Mouse (Mus musculus) megakaryocyte progenitor cell, adult 5-6 weeks (primary cell): ENCODE measurements around the gene Ipo9. TPM values are rescaled to one million over a fixed set of nuclear protein-coding genes. Genes with fewer than 3 reads are reported as not detected.
A peak's percentile ranks its signal among the peaks of the same experiment; 100 is the strongest.

Experiments
- ATAC-seq: replicated peaks from 2 replicates; pipeline ENCODE4 v1.8.0; 2016; ENCODE audit warnings: mild to moderate bottlenecking, moderate TSS enrichment, inconsistent platforms; ENCODE audit not compliant: poor library complexity
- total RNA-seq, 2 experiments: library from RNA; stranded (forward) in 1 of 2; stranded (reverse) in 1 of 2; fragments of 157-497, 149-512 nt in 1 of 2; fragments of 200-1000 nt in 1 of 2; gene quantifications; 2 replicates each; pipeline versions ENCODE4 v1.2.3 to v1.2.4; 2015 to 2017

Ipo9 gene
- 35.9 and 47.0 TPM in 2 replicates for total RNA-seq (2015)
- 33.8 and 39.9 TPM in 2 replicates for total RNA-seq (2017)

GRCm38 (mm10) chr1:135429901-135430668 lies at the start of gene Ipo9:
Gene Ipo9 (minus strand): TSS chr1:135430499.
- peak; percentile 96 for ATAC-seq

- no peak for ATAC-seq
Measured at GRCm38 (mm10) chr1:135475571-135475895, 45.2 kb upstream of the Ipo9 start.

- no peak for ATAC-seq
Measured at GRCm38 (mm10) chr1:135474861-135475570, 44.7 kb upstream of the Ipo9 start.

- no peak for ATAC-seq
Measured at GRCm38 (mm10) chr1:135472536-135472935, 42.2 kb upstream of the Ipo9 start.

- no peak for ATAC-seq
Measured at GRCm38 (mm10) chr1:135471742-135472141, 41.4 kb upstream of the Ipo9 start.

DNA sequence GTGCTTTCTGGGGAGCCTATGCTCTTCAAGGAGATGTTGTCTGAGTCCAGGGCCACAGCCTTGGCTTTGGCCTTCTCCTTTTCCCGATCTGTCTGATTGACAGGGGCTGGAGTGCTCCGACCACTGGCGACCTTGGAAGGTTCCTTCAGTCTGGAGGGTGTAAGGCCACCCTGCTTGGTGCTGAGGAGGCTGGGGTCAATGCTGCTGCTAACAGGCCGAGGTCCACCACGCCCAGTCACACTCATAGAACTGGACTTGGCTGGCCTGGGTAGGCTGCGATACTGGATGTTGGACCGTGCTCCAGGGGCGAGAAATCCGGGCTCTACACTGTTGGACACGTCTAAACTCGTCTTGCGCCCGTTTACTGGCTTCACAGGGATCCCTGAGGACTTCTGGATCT lies 40.2 kb upstream of the Ipo9 start:
- ATAC-seq: no peak

DNA sequence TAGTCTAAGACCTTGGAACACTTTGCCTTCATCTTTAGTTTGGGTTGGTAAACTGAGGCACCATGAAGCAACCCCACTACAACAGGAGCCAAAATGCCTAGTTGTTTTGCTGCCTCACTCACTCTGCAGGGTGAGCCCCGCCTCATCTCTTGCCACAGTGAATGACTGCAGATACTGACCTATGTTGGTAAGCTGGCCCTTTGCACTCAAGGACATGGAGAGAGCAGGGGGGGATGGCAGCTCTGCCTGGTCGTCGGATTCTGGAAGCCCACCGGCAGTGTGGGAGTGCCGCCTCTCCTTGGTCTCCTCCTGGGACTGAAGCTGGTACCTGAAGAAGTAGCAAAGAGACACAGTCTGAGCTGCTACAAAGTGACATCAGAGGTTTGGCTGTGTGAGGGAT lies 37.2 kb upstream of the Ipo9 start:
- no peak for ATAC-seq

- peak; percentile 31; the same call in 1 of the 2 replicates for ATAC-seq
Measured at GRCm38 (mm10) chr1:135466935-135467334, 36.6 kb upstream of the Ipo9 start.

- no peak for ATAC-seq
Measured at GRCm38 (mm10) chr1:135465734-135466133, 35.4 kb upstream of the Ipo9 start.

- no peak for ATAC-seq
Measured at GRCm38 (mm10) chr1:135462736-135463135, 32.4 kb upstream of the Ipo9 start.

GRCm38 (mm10) chr1:135462304-135462703 lies 32.0 kb upstream of the Ipo9 start:
- no peak for ATAC-seq

GRCm38 (mm10) chr1:135461097-135461730 lies 30.9 kb upstream of the Ipo9 start:
- peak; percentile 64 for ATAC-seq

- no peak for ATAC-seq
Measured at GRCm38 (mm10) chr1:135460521-135460920, 30.2 kb upstream of the Ipo9 start.

- ATAC-seq: no peak
Measured at GRCm38 (mm10) chr1:135457860-135458259, 27.6 kb upstream of the Ipo9 start.

GRCm38 (mm10) chr1:135452259-135452658 lies 22.0 kb upstream of the Ipo9 start:
- peak; percentile 95 for ATAC-seq

DNA sequence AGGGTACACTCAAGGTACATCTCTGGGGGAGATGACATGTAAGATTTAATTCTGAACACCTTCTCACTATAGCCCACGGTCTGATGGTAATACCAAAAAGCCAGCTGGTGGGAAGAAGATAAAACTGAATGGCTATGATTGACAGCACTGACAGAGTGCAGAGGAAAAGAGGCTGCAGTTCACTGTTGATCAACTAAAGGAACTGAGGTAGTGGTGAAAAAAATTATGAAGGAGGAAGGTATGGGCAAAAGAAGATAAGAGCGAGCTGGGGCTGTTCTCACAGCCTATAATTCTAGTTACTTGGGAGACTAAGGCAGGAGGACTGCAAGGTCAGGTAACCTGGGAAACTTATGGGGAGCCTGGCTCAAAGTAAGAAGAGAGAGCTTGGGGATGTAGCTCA lies 21.1 kb upstream of the Ipo9 start:
- no peak for ATAC-seq

- ATAC-seq: no peak
Measured at GRCm38 (mm10) chr1:135449876-135450275, 19.6 kb upstream of the Ipo9 start.

- ATAC-seq: no peak
Measured at GRCm38 (mm10) chr1:135448940-135449339, 18.6 kb upstream of the Ipo9 start.

DNA sequence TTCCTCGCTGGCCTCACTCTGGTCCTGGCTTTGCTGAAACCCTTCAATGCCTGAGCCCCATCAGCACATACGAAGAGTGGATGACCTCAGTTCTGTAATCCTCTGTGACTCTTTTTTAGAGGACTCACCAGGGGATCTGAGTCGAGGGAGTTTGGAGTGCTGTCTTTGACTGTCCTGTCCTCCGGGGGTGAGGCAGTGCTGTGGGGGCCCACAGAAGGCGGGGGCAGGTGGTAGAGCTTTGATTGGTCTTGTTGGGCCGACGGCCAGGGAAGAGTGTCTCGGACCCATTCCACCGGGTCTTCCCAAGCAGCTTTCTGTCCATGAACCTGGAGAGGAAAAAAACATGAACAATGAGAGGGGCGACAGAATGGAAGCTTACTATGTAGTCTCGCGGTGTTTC lies 13.2 kb upstream of the Ipo9 start:
- ATAC-seq: no peak

- ATAC-seq: no peak
Measured at GRCm38 (mm10) chr1:135441861-135442260, 11.6 kb upstream of the Ipo9 start.

GRCm38 (mm10) chr1:135440986-135441385 lies 10.7 kb upstream of the Ipo9 start:
- ATAC-seq: no peak

DNA sequence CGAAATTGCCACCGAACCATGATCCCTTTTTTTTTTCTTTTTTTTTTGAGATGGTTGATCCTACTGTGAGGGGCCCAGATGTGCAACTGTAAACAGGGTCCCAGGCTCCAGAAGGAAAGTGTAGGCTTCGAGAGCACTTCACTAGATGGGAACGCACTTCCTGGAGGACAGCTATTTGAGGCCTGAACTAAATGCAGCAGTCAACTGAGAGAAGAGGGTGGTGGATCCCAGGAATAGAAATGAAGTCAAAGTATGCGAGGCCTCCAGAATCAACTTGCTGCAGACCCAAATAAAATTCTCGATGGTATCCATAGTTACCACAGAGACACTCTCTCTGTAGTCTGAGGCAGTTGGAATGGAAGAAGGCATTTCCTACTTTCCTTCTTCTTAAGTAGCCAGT lies 8.5 kb upstream of the Ipo9 start:
- ATAC-seq: no peak
